Mouse (Mus musculus) left cerebral cortex, adult 2 months (tissue): ENCODE measurements around the gene Cd3eap. TPM values are rescaled to one million over a fixed set of nuclear protein-coding genes. Genes with fewer than 3 reads are reported as not detected.

Source experiments
- DNase-seq, 2 experiments: peaks; one replicate each; pipeline ENCODE4 v3.0.0; 2021 to 2022; ENCODE audit warnings: low spot score in 2 of 2, mixed read lengths in 1 of 2; ENCODE audit errors: extremely low spot score in 1 of 2
- H3K27ac ChIP-seq: fragments of 200-600 bp; 2 replicates; pipeline ENCODE4 v1.8.1; 2022
- H3K4me3 ChIP-seq: fragments of 200-600 bp; 2 replicates; pipeline ENCODE4 v1.8.1; 2022
- CTCF ChIP-seq: fragments of 200-600 bp; IDR thresholded peaks from 2 replicates; pipeline ENCODE4 v1.8.1; 2022; ENCODE audit warnings: antibody characterized with exemption, mild to moderate bottlenecking, moderate library complexity
- intact Hi-C: fragments of 180-260 bp; cut with DNase I; formaldehyde crosslinking; loops from one replicate; pipeline ENCODE4 v1.15.1; 2025
- total RNA-seq, 2 experiments: library from RNA; stranded (reverse); gene quantifications; 2 replicates each; pipeline ENCODE4 v1.2.3; 2021

Cd3eap gene
- total RNA-seq, 2 experiments from 2014 or later = 17.0 to 17.8 TPM

- DNase-seq = peak; percentile 74 to 79
- Histone ChIP-seq H3K4me3 (peak overlapping the region; percentile 47), H3K27ac (peak overlapping the region; percentile 92)
- TF ChIP-seq CTCF = no peak
- intact Hi-C loops = no loop called here
These were observed 32.9 kb downstream of the Cd3eap start for GRCm38 (mm10) chr7:19326359-19326758.

- intact Hi-C loops = no loop called here
- no peak for DNase-seq
- TF ChIP-seq CTCF = no peak
- Histone ChIP-seq H3K4me3 (no peak overlapping the region), H3K27ac (peak overlapping the region; percentile 50; the same call in 1 of the 2 replicates)
These were observed 33.8 kb downstream of the Cd3eap start for GRCm38 (mm10) chr7:19325262-19326199.

GRCm38 (mm10) chr7:19324221-19324620, 35.1 kb downstream of the Cd3eap start:
- Histone ChIP-seq H3K27ac (no peak overlapping the region), H3K4me3 (no peak overlapping the region)
- TF ChIP-seq CTCF = no peak
- DNase-seq = no peak
- intact Hi-C loops = no loop called here

- TF ChIP-seq CTCF = no peak
- no peak for DNase-seq
- no peak overlapping the region for H3K27ac ChIP-seq
- intact Hi-C loops = no loop called here
- H3K4me3 ChIP-seq = no peak overlapping the region
These were observed 36.8 kb downstream of the Cd3eap start for GRCm38 (mm10) chr7:19322489-19322888.

GRCm38 (mm10) chr7:19321464-19321863, 37.8 kb downstream of the Cd3eap start:
- DNase-seq = no peak
- peak overlapping the region; percentile 32; the same call in 1 of the 2 replicates for H3K27ac ChIP-seq
- no peak for TF ChIP-seq CTCF
- H3K4me3 ChIP-seq = no peak overlapping the region
- intact Hi-C loops = no loop called here

GRCm38 (mm10) chr7:19320637-19321036, 38.6 kb downstream of the Cd3eap start:
- peak overlapping the region; percentile 70 for H3K27ac ChIP-seq
- H3K4me3 ChIP-seq = peak overlapping the region; percentile 54
- no peak for DNase-seq
- intact Hi-C loops = no loop called here
- TF ChIP-seq CTCF = no peak

GRCm38 (mm10) chr7:19319906-19320305, 39.4 kb downstream of the Cd3eap start:
- peak; percentile 96 for DNase-seq
- intact Hi-C loops = no loop called here
- TF ChIP-seq CTCF = peak; percentile 23
- Histone ChIP-seq H3K27ac (peak overlapping the region; percentile 91), H3K4me3 (peak overlapping the region; percentile 54)

GRCm38 (mm10) chr7:19319458-19319857, 39.8 kb downstream of the Cd3eap start:
- H3K27ac ChIP-seq = peak overlapping the region; percentile 91
- intact Hi-C loops = no loop called here
- H3K4me3 ChIP-seq = peak overlapping the region; percentile 54
- no peak for TF ChIP-seq CTCF
- no peak for DNase-seq

GRCm38 (mm10) chr7:19318676-19319075, 40.6 kb downstream of the Cd3eap start:
- H3K27ac ChIP-seq = no peak overlapping the region
- intact Hi-C loops = no loop called here
- TF ChIP-seq CTCF = no peak
- DNase-seq = no peak
- H3K4me3 ChIP-seq = no peak overlapping the region

GRCm38 (mm10) chr7:19318201-19318600, 41.1 kb downstream of the Cd3eap start:
- intact Hi-C loops = no loop called here
- no peak for TF ChIP-seq CTCF
- Histone ChIP-seq H3K4me3 (no peak overlapping the region), H3K27ac (no peak overlapping the region)
- DNase-seq = no peak

- intact Hi-C loops = no loop called here
- DNase-seq = no peak
- no peak overlapping the region for H3K4me3 ChIP-seq
- no peak for TF ChIP-seq CTCF
- H3K27ac ChIP-seq = no peak overlapping the region
These were observed 42.7 kb downstream of the Cd3eap start for GRCm38 (mm10) chr7:19316451-19317161.

GRCm38 (mm10) chr7:19314033-19314432, 45.2 kb downstream of the Cd3eap start:
- intact Hi-C loops = no loop called here

More at GRCm38 (mm10) chr7:19314033-19314432, 45.2 kb downstream of the Cd3eap start:
- Histone ChIP-seq H3K27ac (no peak overlapping the region), H3K4me3 (no peak overlapping the region)
- DNase-seq = no peak
- TF ChIP-seq CTCF = no peak
